Mouse (Mus musculus) heart, postnatal 14 days (tissue): ENCODE measurements around the gene Rabl6. TPM values are rescaled to one million over a fixed set of nuclear protein-coding genes. Genes with fewer than 3 reads are reported as not detected.
A peak's percentile ranks its signal among the peaks of the same experiment; 100 is the strongest.

Experiments
- DNase-seq, 2 experiments: peaks; one replicate each; pipeline ENCODE4 v3.0.0; 2021 to 2022
- intact Hi-C: fragments of 180-260 bp; cut with DNase I; formaldehyde crosslinking; loops from one replicate; pipeline ENCODE4 v1.15.1; 2025
- total RNA-seq, 2 experiments: library from RNA; stranded (reverse); gene quantifications; 2 replicates each; pipeline ENCODE4 v1.2.3; 2021

Gene Rabl6
- total RNA-seq, 2 experiments from 2014 or later: 48.1 to 49.7 TPM

GRCm38 (mm10) chr2:25598749-25599148 lies 9.6 kb downstream of the Rabl6 start:
- DNase-seq: no peak
- intact Hi-C loops: no loop called here

- intact Hi-C loops: no loop called here
- DNase-seq: no peak
Observed at GRCm38 (mm10) chr2:25596765-25597510, 11.4 kb downstream of the Rabl6 start.

GRCm38 (mm10) chr2:25591863-25592262 lies 16.5 kb downstream of the Rabl6 start:
- intact Hi-C loops: no loop called here
- no peak for DNase-seq

- DNase-seq: no peak
- intact Hi-C loops: no loop called here
Observed at GRCm38 (mm10) chr2:25588227-25588907, 20.0 kb downstream of the Rabl6 start.

GRCm38 (mm10) chr2:25587290-25587689 lies 21.0 kb downstream of the Rabl6 start:
- intact Hi-C loops: no loop called here
- no peak for DNase-seq

GRCm38 (mm10) chr2:25585601-25586000 lies 22.7 kb downstream of the Rabl6 start:
- intact Hi-C loops: no loop called here
- no peak for DNase-seq

- intact Hi-C loops: no loop called here
- DNase-seq: no peak
Observed at GRCm38 (mm10) chr2:25584856-25585255, 23.5 kb downstream of the Rabl6 start.

GRCm38 (mm10) chr2:25584152-25584551 lies 24.2 kb downstream of the Rabl6 start:
- DNase-seq: no peak
- intact Hi-C loops: no loop called here

GRCm38 (mm10) chr2:25583571-25583970 lies 24.8 kb downstream of the Rabl6 start:
- intact Hi-C loops: no loop called here
- DNase-seq: no peak

GRCm38 (mm10) chr2:25583120-25583481 lies 25.2 kb downstream of the Rabl6 start:
- no peak for DNase-seq
- intact Hi-C loops: no loop called here

GRCm38 (mm10) chr2:25582466-25583119 lies 25.7 kb downstream of the Rabl6 start:
- no peak for DNase-seq
- intact Hi-C loops: no loop called here

GRCm38 (mm10) chr2:25581901-25582301 lies 26.4 kb downstream of the Rabl6 start:
- intact Hi-C loops: no loop called here
- DNase-seq: no peak

GRCm38 (mm10) chr2:25581294-25581864 lies 26.9 kb downstream of the Rabl6 start, which contains the start of gene Ajm1:
Ajm1 (minus strand) TSS chr2:25581757.
- intact Hi-C loops: no loop called here
- peak; percentile 68 to 75 for DNase-seq

GRCm38 (mm10) chr2:25580621-25581101 lies 27.7 kb downstream of the Rabl6 start:
- DNase-seq: no peak
- intact Hi-C loops: no loop called here

GRCm38 (mm10) chr2:25579737-25580460 lies 28.4 kb downstream of the Rabl6 start:
- intact Hi-C loops: no loop called here
- DNase-seq: no peak

- intact Hi-C loops: no loop called here
- DNase-seq: no peak
Observed at GRCm38 (mm10) chr2:25578796-25579736, 29.3 kb downstream of the Rabl6 start.

- intact Hi-C loops: no loop called here
- no peak for DNase-seq
Observed at GRCm38 (mm10) chr2:25577951-25578795, 30.1 kb downstream of the Rabl6 start.
